14 mouse cellular contexts compared by ENCODE assay signal in the genomic region with DNA sequence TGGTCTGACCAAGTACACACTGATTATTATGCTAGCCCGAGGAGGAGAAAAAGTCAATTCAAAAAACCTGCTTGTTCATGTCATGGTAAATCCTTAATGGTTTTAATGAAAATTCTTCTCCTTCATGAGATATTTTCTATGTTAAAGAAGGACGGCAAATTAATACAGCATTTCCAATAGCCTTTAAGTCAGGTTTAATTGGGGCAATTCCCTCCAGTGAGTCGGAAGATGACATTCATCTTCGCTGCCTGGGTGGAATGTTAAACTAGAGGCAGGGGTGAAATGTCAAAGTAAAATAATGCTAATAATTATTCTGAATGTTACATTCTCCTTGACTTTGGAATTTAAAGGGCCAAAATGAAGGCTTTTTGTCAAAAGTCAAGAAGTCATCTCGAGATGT.
A peak's percentile ranks its signal among the peaks of the same experiment; 100 is the strongest.
DNase-seq lines count a peak whose midpoint lies in the region; ATAC-seq and TF ChIP-seq lines count a peak whose summit lies in the region.
"Had no signal": no experiment of that assay in that cellular context is flagged by ENCODE, and none has a peak within 500 bp of the region (broad histone marks: within the 10 kb centered on the region; RNA-seq: fewer than 3 reads in every experiment).

No protein-coding gene starts in this region.

- 33% methylated on average over 5 of the region's 5 CpGs for WGBS in forebrain, embryonic 14.5 days
- WGBS in forebrain, embryonic 16.5 days: 35% methylated on average over 5 of the region's 5 CpGs
- 22% methylated on average over 5 of the region's 5 CpGs for WGBS in hindbrain, embryonic 12.5 days
- WGBS in hindbrain, postnatal 0 days: 21% methylated on average over 5 of the region's 5 CpGs

- peak; percentile 16 for DNase-seq in forebrain, embryonic 14.5 days (ENCODE audit: low spot score)
- DNase-seq in hindbrain, postnatal 0 days (ENCODE audit: low spot score): no peak
- DNase-seq in retina, embryonic 14.5 days (ENCODE audit: low spot score): peak; percentile 60
- no peak for DNase-seq in gastrocnemius, adult 8-10 months (ENCODE audit: low spot score in 2 of 2)
- no peak for DNase-seq in kidney, postnatal 25 days
- DNase-seq: adrenal gland, adult 2 months; cerebellum, adult 9-11 months; gastrocnemius, adult 2 months; kidney, adult 18-20 months had no signal

- peaks cover 5% of the 10 kb centered on the region; the same call in 1 of the 2 replicates for H3K4me1 ChIP-seq in forebrain, embryonic 14.5 days (ENCODE audit: control insufficient read depth, insufficient read depth, low read length)
- H3K4me1 ChIP-seq in forebrain, embryonic 16.5 days (replicated peaks; ENCODE audit: control insufficient read depth, insufficient read depth, low read length): peaks cover 6% of the 10 kb centered on the region
- H3K4me1 ChIP-seq in hindbrain, embryonic 12.5 days: peaks cover 9% of the 10 kb centered on the region
- H3K4me1 ChIP-seq in hindbrain, postnatal 0 days (ENCODE audit: insufficient read depth, low read length): no peaks in the 10 kb centered on the region; the same call in 1 of the 2 replicates
- H3K4me1 ChIP-seq: liver, embryonic 15.5 days had no signal

- ATAC-seq in forebrain, embryonic 14.5 days: no peak
- ATAC-seq in forebrain, embryonic 16.5 days: no peak
- ATAC-seq in hindbrain, embryonic 12.5 days (ENCODE audit: low FRiP score): peak; percentile 19
- ATAC-seq in hindbrain, postnatal 0 days: no peak

- H3K4me2 ChIP-seq in forebrain, embryonic 14.5 days (ENCODE audit: low read length): no peak overlapping the region
- no peak overlapping the region for H3K4me2 ChIP-seq in forebrain, embryonic 16.5 days (ENCODE audit: low read length)
- no peak overlapping the region for H3K4me2 ChIP-seq in hindbrain, embryonic 12.5 days (replicated peaks)
- H3K4me2 ChIP-seq in hindbrain, postnatal 0 days (ENCODE audit: low read depth, low read length): no peak overlapping the region
- H3K4me2 ChIP-seq: liver, embryonic 15.5 days had no signal

- no peak overlapping the region for H3K27ac ChIP-seq in forebrain, embryonic 14.5 days (ENCODE audit: low read depth, low read length)
- H3K27ac ChIP-seq in forebrain, embryonic 16.5 days (ENCODE audit: low read length): no peak overlapping the region
- peak overlapping the region; percentile 91 for H3K27ac ChIP-seq in hindbrain, embryonic 12.5 days
- peak overlapping the region; percentile 79; the same call in 1 of the 2 replicates for H3K27ac ChIP-seq in hindbrain, postnatal 0 days
- H3K27ac ChIP-seq: gastrocnemius, adult 2 months; layer of hippocampus, adult 2 months; liver, embryonic 15.5 days had no signal

- no peak for TF ChIP-seq CTCF in hindbrain, postnatal 0 days (IDR thresholded peaks at IDR 0.05; ENCODE audit: low read depth)

- no peaks in the 10 kb centered on the region for H3K9me3 ChIP-seq in forebrain, embryonic 14.5 days (replicated peaks; ENCODE audit: control insufficient read depth, low read length)
- 0 out of 2 replicates have a peak, but pooled peaks cover 3% of the 10 kb centered on the region for H3K9me3 ChIP-seq in forebrain, embryonic 16.5 days (ENCODE audit: control insufficient read depth, low read length)
- H3K9me3 ChIP-seq in hindbrain, embryonic 12.5 days (replicated peaks): no peaks in the 10 kb centered on the region
- H3K9me3 ChIP-seq in hindbrain, postnatal 0 days (ENCODE audit: low read length): no peaks in the 10 kb centered on the region
- H3K9me3 ChIP-seq: embryonic facial prominence, embryonic 10.5 days; liver, embryonic 15.5 days had no signal

- no peak overlapping the region for H3K9ac ChIP-seq in forebrain, embryonic 14.5 days (ENCODE audit: low read length)
- H3K9ac ChIP-seq in forebrain, embryonic 16.5 days (replicated peaks; ENCODE audit: low read depth, low read length): no peak overlapping the region
- H3K9ac ChIP-seq in hindbrain, embryonic 12.5 days: no peak overlapping the region
- H3K9ac ChIP-seq in hindbrain, postnatal 0 days (replicated peaks; ENCODE audit: low read length): no peak overlapping the region
- H3K9ac ChIP-seq: liver, embryonic 15.5 days had no signal

- no peaks in the 10 kb centered on the region for H3K36me3 ChIP-seq in forebrain, embryonic 14.5 days (ENCODE audit: control insufficient read depth, insufficient read depth, low read length)
- H3K36me3 ChIP-seq in forebrain, embryonic 16.5 days (ENCODE audit: control insufficient read depth, insufficient read depth): no peaks in the 10 kb centered on the region
- no peaks in the 10 kb centered on the region for H3K36me3 ChIP-seq in hindbrain, embryonic 12.5 days
- H3K36me3 ChIP-seq in hindbrain, postnatal 0 days (ENCODE audit: insufficient read depth, low read length): no peaks in the 10 kb centered on the region
- H3K36me3 ChIP-seq: embryonic facial prominence, embryonic 10.5 days; liver, embryonic 15.5 days had no signal

- H3K4me3 ChIP-seq in forebrain, embryonic 14.5 days (ENCODE audit: low read depth, low read length): no peak overlapping the region
- no peak overlapping the region for H3K4me3 ChIP-seq in forebrain, embryonic 16.5 days (replicated peaks; ENCODE audit: low read length)
- H3K4me3 ChIP-seq in hindbrain, embryonic 12.5 days: no peak overlapping the region
- no peak overlapping the region for H3K4me3 ChIP-seq in hindbrain, postnatal 0 days (ENCODE audit: low read length)
- H3K4me3 ChIP-seq: embryonic facial prominence, embryonic 10.5 days; gastrocnemius, adult 2 months; layer of hippocampus, adult 2 months; liver, embryonic 15.5 days had no signal

- H3K27me3 ChIP-seq in forebrain, embryonic 14.5 days (replicated peaks; ENCODE audit: control insufficient read depth, insufficient read depth, low read length): no peaks in the 10 kb centered on the region
- no peaks in the 10 kb centered on the region for H3K27me3 ChIP-seq in forebrain, embryonic 16.5 days (replicated peaks; ENCODE audit: control insufficient read depth, insufficient read depth, low read length)
- H3K27me3 ChIP-seq in hindbrain, embryonic 12.5 days: no peaks in the 10 kb centered on the region
- H3K27me3 ChIP-seq in hindbrain, postnatal 0 days (ENCODE audit: insufficient read depth, low read length): no peaks in the 10 kb centered on the region
- H3K27me3 ChIP-seq: liver, embryonic 15.5 days had no signal

Comparison
In these comparisons a context has a peak if more than half of its experiments do, and no peak if none do; other contexts are left out.
1. DNase-seq: peak in forebrain, embryonic 14.5 days (single experiment) and retina, embryonic 14.5 days (single experiment); none in hindbrain, postnatal 0 days (single experiment), gastrocnemius, adult 8-10 months (0 of 2) and kidney, postnatal 25 days (0 of 2).
2. H3K27ac ChIP-seq: peak in hindbrain, embryonic 12.5 days (single experiment) and hindbrain, postnatal 0 days (single experiment); none in forebrain, embryonic 14.5 days (single experiment) and forebrain, embryonic 16.5 days (single experiment).